Mouse (Mus musculus) Muller cell, postnatal 12 days (primary cell): ENCODE results near the gene Sec13.
"Not testable (repeated sequence)": the region's sequence is repeated elsewhere in the genome, so short reads cannot be mapped to it uniquely, and the experiment has no call there.

Experiments used
- DNase-seq: peaks from one replicate; pipeline ENCODE4 v3.0.0-alpha.2; 2015; ENCODE audit errors: inconsistent ontology term

Sec13 gene

DNA sequence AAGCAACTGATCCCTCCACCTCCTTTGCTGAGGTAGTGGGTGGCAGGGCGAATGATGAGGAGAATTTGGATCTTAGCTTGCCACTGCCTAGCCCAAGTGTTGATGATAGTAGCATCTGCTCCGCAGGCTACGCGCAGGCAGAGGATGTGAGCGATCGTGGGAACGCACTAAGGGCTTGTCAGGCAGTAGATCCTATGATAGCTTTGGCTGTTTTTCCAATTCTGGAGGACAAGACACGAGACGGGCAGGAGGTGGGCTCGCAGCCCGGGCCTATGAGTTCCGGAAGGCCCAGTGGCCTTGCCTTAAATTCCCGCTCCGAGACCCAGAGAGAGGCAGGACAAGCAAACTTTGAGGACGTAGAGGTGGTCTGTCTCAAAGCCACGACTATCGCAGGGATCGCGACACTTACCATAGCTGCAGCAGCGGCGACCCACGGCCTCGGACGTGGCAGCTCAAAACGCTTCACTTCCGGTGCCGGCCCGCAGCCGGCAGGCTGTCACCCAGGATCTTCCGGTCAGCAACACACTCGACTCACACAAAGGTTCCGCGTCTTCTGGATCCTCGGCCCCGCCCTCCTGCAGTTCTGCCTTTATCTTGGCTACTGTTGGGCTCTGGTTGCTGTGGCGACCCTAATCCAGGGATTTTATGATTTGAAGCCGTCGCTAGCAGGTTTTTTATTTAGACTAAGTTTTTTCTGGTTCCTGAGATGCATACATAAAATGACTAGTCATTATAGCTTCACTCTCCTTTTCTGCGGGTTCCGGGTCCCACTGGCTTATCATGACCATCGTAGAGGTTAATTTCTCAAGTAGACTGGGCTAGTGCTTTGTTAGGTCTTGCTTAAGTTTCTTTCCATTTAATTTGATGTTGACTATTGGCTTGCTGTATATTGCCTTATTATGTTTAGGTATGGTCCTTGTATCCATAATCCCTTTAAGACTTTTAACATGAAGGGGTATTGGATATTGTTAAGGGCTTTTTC lies at the start of gene Sec13:
Gene Sec13 (minus strand): TSS at position 508 of the 982 bp plus-strand sequence.
- peak; percentile 86 for DNase-seq

DNA sequence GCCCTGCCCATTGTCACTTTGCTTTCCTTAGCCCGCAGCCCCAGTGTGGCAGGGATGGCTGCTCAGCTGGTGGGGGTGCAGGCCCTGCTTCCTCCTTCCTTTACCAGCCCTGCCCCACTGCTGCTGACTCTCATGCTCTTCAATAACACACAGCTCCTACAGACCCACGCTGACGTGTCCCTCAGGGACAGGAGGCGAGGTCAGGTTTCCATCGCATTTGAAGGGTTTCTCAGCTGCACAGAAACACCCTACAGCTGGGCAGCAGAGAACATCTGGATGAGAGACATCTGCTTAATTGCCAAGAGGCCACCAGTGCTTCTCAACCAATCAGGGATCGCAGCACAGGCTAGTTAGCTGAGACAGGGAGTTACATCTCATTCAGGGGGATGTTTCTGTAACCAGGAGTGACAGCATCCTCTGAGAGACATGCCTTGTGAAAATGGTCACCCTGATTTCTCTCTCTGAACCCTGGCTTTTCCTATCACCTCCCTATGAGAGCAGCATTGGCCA lies 47.0 kb upstream of the Sec13 start:
- no peak for DNase-seq

DNA sequence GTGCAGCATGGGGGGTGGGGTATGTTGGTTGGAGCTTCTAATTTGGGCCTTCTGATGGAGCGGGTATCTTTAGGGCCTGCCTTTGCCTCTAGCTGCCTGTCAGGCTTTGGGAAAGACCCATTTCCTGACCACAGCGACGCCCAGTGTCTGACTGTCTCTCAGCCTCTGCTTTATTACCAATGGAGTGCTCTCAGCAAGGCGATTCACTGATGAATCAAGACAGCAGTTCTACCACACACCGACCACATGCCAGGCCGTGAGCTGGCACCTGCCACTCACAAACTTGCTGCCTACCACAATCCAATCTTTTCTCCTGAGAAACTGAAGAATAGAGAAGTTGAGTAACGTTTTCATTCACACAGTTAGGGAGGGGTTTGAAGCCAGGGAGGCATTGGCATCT lies 45.1 kb upstream of the Sec13 start:
- DNase-seq = no peak

DNA sequence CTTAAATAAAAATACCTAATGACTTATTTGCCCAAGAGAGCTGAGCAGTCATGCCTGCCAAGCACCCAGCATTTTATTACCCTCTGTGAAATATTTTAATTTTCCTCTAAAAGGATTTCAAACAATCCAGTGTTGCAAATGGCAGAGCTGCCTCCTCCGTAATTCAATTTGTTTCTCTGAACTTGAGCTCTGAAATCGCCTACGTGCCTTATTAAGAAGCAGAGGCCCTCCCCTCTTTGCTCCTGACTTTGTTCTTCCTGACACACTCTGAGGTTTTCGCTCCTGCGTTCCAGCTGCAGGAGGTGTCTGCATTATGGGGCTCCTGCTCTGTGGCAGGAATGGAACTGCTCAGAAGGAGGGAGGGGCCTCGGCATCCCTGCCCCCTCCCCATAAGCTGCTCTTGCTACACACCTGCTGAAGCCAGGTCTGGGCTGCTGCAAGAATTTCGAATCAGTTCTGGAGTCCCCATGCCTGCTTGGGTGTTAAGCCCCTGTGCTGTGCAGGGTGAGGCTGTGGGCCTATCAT lies 37.7 kb upstream of the Sec13 start:
- DNase-seq = no peak

DNA sequence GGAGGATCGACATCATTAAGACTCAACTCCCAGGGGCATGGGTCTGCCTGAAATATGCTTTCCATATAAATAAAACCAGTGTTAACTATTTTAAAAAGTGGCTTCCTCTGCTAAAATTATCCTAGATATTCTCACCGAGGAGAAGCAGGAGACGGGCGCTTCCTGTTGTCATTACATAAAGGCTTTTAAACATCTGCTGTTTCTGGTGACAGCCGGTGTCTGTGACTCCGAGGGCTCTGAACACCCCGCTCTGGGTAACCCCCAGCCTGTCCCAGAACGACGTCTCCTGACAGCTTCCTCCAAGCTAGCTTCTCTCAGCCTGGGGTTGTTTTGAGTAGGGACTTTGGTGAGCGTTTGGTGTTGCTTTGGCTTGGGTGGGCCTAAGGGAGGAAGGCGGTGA lies 28.3 kb upstream of the Sec13 start:
- DNase-seq = no peak

DNA sequence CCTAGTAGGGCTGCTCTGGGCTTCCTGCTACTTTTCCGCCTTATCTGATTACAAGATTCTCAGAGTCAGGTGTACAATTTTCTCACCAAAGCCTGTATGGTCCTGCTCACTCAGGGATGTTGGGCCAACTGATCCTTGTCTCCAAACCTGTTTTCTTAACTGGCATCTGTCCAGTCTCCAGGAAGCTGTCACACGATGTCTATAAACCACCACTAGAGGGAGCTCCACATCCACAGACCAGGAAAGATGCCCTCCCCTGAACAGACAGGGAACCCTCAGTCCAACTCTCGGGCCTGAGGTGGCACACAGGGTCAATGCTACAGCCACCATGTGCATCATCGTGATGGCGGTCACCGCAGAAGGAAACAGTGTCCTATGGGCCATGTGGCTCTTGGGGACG lies 21.1 kb upstream of the Sec13 start:
- DNase-seq = peak; percentile 62

DNA sequence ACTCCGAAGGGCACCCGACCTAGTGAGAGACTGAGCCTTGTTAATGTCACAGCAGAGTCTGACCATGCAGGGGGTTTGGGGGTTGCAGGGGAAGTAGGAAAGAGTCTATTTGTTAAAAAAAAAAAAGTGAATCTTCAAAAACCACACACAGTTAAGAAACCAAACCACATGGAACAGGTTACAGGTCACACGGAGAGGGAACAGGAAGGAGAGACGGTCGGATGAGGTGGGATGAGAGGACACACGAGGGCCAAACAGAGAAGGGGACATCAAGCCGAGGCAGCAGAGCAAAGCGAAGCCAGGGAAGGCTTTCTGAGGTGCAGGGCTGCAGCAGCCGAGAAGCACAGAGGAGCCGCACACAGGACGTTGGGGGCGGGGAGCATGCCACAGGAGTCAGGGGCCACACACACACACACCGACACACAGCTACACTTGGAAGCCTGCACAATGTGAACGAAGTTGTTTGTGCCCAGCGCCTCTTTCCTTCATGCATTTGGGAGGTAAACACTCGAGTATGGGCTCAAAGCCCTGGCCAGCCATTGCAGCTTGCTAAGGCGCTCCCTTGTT lies 8.7 kb upstream of the Sec13 start:
- DNase-seq = no peak

DNA sequence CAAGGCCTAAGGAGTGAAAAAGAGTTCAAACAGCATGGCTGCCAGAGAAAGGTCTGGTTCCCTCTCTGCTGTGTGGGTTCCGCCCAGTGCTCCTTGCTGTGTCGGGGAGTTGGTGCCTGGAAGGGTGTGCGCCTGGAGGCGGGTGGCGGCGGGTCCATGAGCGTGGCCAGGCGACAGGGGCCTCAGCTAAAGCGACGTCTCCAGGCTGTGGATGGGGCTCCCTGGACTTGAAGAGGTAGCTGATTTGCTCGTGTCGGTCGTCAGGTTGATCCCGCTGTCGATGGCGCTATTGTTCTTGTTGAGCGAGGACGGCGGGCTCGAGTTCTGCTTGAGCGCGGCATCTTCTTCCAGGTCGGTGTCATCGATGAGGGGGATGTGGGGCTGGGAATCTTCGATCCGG lies 7.8 kb upstream of the Sec13 start:
- DNase-seq = no peak

DNA sequence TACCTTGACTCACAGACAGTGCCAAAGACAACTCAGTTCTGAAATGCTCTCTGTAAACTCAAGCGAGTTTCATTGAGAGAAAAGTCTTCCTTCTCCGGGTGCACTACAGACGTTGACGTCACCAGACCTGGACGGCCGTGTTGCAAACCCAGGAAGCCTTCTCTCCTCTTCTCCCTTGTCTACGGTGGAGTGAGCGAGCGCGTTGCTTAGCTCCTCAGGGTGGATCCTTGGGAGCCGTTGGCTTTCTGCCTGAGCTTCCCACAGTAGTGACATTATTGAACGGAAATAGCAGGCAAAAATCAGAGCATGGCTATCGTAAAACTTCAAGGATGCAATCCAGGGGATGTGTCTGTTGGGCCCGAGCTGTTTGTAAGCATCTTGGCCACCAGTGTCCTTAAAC lies 6.7 kb upstream of the Sec13 start:
- DNase-seq = no peak

DNA sequence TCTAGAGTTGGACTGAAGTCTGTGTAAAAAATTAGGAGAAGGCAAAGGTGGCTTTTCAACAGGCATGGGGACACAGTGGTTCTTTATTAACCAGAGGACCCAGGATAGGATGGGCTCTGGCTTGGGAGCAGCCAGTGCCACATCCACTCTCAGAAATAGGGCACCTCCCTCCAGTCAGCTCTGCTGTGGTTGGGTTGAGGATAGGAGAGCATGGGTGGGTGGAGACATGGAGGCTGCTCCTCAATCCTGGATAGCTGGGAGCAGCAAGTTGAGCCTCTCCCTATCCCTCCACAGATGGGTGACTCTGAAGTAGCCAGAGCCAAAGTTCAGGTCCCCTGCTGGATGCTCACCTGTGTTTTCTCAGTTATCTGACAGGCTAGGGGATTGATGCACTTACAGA lies 4.6 kb upstream of the Sec13 start:
- no peak for DNase-seq

DNA sequence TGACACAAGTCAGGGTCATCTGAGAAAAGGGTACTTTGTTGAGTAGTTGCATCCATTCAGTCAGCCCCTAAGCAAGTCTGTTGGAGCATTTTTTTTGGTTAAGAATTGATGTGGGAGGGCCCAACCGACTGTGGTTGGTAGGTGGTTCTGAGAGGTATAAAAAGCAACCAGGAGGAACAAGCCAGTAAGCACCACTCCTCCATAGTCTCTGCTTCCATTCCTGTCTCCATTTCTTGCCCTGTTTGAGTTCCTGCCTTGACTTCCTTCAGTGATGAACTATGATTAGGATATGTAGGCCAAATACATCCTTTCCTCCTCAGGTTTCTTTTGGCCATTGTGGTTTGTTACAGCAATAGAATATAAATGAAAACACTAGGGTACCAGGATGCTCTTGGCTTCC lies 2.6 kb upstream of the Sec13 start:
- DNase-seq = no peak

DNA sequence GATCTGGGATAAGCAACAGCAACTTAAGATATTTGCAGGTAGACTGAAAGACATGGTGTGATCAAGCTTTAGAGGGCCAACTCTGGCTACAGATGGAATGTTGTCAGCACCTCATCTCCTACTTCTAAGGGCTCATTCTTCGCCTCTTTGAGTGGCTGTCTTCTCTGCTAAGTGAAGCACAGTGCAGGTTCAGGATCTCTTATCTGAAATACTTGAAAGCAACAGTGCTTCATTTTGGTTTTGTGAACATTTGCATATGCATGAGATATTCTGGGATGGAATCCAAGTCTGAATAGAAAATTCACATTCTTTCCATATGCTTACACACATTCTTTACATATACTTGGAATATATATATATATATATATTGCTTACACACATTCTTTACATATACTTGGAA lies 1.8 kb upstream of the Sec13 start:
- no peak for DNase-seq

DNA sequence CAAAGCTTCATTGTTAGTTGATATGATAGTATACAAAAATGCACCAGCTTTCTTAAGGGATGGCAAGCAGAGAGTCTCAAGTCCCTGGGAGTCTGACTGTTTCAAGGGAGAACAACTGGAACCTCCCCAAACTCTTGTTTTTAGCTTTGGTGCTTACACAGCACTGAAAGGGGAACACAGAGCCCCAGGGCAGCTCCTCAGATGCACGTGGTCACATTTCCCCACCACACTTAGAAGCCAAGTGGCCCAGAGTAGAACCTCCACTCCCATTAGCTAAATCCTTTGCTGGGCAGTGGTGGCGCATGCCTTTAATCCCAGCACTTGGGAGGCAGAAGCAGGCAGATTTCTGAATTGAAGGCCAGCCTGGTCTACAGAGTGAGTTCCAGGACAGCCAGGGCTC lies 882 bp upstream of the Sec13 start:
- DNase-seq = no peak

DNA sequence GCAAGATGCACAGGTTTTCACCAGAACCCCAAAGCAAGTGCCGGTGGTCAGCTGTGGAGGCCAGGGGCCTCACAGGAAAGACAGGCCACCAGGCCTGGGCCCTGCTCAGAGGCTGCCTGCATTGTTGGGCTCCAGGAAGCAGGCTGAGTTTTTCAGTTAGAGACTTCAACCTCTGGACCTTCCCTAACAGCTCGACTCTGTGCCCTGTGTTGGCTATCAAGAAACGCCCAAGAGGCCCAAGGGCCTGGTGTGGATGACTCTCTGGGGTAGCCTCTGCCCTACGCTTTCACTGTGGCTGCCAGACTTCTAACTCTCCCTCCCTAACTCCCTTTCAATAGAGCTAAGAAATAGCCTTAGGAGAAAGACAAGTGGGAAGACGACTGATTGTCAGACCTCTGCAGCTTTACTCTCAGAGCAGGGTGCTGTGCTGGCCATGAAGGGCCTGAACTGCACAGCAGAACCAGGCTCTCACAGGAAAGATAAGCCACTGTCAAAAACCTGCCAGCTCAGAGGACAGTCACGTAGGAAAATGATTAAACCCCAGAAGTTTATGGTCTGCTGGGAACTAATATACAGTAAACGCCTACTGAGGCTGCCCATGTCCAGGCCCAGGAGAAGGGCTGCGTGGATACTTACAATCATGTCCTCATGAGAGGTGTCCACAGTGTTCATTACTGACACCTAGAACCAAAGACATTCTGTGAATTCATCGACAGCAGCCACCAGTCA lies 3.1 kb downstream of the Sec13 start:
- DNase-seq = no peak

DNA sequence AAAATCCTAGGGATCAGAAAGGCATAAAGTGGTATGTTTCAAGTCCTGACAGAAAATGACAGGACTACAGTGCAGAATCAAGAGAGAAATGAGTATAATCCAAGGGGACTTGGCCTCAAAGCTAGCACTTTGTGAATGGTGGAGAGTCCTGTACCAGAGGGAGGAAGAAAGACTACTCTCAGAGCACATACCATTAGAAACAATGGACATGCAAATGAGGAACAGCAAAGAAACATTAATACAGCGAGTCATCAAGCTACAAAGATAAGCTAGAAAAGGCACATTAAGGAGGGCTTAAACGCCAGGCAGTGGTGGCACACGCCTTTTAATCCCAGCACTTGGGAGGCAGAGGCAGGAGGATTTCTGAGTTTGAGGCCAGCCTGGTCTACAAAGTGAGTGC lies 9.2 kb downstream of the Sec13 start:
- DNase-seq = no peak

DNA sequence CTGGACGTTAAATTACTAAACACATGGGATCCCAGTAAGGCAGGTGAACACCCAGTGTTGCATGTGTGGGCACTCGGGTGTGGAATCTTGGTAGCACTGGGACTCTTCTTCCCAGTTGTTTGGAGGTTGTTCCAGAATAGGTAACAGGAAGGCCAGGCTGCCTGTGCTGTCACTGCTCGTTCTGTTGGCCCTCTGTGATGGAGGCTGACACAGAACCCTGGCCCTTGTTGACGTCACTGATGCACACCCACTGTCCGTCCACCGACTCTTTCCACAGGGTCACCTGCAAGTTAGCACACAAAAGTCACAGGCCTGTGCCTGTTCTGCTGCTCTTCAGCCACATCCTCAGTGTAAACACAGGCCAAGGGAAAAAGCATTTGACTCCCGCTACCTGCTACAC lies 12.4 kb downstream of the Sec13 start:
- no peak for DNase-seq

DNA sequence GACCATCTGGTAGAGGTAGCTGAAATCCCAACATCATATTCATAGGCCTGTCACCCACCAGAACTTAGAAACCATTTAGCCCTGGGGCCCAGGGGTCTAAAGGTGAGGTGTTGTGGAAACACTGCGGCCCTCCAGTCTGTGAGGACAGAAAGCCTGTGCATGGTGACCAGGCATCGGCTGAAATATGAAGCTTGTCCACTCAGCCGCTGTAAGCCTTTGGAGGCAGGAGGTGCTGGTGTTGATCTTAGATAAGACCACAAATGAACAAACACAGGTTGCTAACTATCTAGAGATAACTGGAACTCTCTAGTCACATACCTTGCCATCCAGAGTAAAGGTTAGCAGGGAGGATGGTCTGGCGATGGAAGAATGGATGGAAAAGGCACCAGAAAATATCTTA lies 19.5 kb downstream of the Sec13 start:
- DNase-seq = no peak

DNA sequence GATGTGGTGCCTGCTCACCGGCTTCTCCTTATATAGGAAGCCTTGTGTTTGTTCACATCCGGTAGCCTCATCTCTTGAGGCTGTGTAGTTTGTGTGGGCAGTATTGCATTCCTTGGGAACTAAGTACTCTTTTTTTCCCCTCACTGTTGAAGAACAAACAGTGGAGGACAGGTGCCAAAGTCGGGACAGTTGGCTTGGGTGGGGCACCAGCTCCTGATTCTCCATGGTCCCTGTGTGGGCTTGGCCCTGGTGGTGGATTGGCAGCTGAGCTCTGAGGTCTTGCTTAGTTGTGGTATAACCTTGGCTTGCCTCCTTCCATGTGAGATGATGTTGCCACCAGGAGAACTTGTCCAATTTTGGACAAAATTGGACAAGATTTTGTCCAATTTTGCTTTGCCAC lies 20.7 kb downstream of the Sec13 start, which contains the start of gene Ghrl:
Gene Ghrl (minus strand): TSS at position 3 of the 400 bp plus-strand sequence.
- DNase-seq = no peak

DNA sequence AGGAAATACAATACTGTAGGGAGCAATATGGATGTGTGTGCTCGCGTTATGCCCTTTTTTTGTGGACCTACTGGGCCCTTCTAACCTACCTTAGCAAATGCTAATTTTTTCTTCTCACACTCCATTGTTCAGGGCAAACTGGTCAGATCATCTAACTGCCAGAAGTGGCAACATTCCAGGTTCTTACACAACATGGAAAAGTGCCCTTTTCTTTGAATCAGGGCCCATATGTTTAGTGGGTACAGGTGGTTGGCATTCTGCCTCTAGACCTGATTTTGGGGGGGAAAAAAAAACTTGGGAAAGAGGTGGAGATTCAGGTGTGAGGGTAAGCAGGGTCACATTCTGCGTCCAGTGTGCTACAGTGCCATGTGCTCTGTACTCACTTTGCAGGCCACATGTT lies 23.0 kb downstream of the Sec13 start:
- no peak for DNase-seq

DNA sequence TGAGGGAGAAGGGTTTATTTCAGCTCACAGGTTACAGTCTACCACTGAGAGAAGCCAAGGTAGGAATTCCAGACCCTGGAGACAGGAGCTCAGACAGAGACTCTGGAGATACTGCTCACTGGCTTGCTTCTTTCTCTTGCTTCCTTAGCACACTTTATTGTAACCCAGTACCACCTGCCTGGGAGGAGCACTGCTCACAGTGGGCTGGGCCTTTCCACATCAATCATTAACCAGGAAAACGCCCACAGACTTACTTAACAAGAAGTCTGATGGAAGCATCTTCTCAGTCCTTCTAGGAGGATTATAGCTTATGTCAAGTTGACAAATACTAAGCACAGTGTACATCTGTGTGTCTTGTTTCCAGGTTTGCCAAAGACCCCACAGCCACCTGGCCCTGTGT lies 25.7 kb downstream of the Sec13 start:
- no peak for DNase-seq

DNA sequence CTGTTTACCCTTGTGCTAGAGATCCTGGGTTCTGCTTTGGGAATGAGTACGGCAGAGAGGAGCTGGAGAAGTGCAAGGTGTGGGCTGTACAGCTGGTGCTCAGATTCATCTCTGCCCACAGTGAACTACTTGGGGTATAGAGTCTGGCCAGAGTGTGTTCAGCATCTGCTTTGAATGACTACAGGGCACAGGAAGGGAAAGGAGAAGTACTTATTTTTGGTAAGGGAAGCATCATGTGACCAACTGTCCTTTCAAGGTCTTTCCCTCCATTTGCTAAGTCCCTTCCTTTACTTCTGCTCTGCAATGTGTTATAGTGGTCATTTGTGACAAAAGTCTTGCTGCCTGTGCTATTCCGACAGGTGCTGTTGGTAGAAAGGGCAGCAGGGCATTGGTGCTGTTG lies 26.3 kb downstream of the Sec13 start:
- DNase-seq = no peak

DNA sequence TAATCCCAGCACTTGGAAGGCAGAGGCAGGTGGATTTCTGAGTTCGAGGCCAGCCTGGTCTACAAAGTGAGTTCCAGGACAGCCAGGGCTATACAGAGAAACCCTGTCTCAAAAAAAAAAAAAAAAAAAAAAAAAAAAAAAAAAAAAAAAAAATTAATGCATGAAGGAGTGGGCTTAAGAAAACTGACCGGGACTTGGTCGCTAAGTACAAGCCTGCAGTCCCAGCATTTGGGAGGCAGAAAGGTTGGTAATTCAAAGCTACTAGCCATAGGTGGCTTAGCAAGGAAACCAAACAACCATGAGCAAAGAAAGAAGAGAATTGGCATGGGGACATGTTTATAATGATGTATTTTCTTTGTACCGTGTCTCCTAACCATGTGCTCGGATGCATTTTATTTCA lies 27.2 kb downstream of the Sec13 start:
- DNase-seq = not testable (repeated sequence)
